Mouse (Mus musculus): Measurements from ENCODE around the gene Asic2.

DNA sequence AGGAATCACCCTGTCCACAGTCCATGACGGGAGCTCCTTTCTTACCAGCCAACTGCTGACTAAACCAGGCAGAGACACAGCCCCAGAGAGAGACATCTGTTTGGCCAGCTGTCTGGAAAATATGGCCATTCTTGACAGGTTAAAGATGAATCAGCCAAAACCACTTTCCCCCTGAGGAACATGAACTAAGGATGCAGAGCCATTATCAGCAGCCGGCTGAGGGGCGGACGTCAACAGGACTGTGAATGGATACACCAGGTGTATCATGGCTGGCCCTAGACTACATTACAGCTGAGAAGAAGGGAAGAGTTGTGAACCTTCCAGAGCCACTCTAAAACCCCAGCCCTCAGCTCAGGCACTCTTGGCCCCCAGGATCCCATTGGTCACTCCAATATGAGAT lies 550.2 kb downstream of the Asic2 start:
- TF ChIP-seq CTCF (IDR thresholded peaks at IDR 0.05; ENCODE audit: low read depth) (no peak), EP300 (IDR thresholded peaks at IDR 0.05; ENCODE audit: low read depth) (no peak)
